Mouse (Mus musculus): ENCODE results near the gene Nfkbil1. TPM values are rescaled to one million over a fixed set of nuclear protein-coding genes. Genes with fewer than 3 reads are reported as not detected.

Gene Nfkbil1
- total RNA-seq, 2 experiments from 2014 or later: 8.0 to 8.5 TPM

- intact Hi-C loops (cut with DNase I): no loop called here
- DNase-seq: no peak
Measured at GRCm38 (mm10) chr17:35255301-35255700, 19.7 kb upstream of the Nfkbil1 start.

GRCm38 (mm10) chr17:35254241-35255098 lies 18.9 kb upstream of the Nfkbil1 start:
- peak; percentile 62 to 73 for DNase-seq
- intact Hi-C loops (cut with DNase I): no loop called here

- intact Hi-C loops (cut with DNase I): no loop called here
- no peak for DNase-seq
Measured at GRCm38 (mm10) chr17:35253293-35254093, 17.9 kb upstream of the Nfkbil1 start.

GRCm38 (mm10) chr17:35252619-35253292 lies 17.2 kb upstream of the Nfkbil1 start:
- intact Hi-C loops (cut with DNase I): no loop called here
- no peak for DNase-seq

- DNase-seq: no peak
- intact Hi-C loops (cut with DNase I): no loop called here
Measured at GRCm38 (mm10) chr17:35251981-35252380, 16.4 kb upstream of the Nfkbil1 start.

GRCm38 (mm10) chr17:35251162-35251719 lies 15.6 kb upstream of the Nfkbil1 start:
- no peak for DNase-seq

GRCm38 (mm10) chr17:35250348-35251120 lies 14.9 kb upstream of the Nfkbil1 start:
- intact Hi-C loops (cut with DNase I): no loop called here
- no peak for DNase-seq

More at GRCm38 (mm10) chr17:35251162-35251719, 15.6 kb upstream of the Nfkbil1 start:
- intact Hi-C loops (cut with DNase I): no loop called here

GRCm38 (mm10) chr17:35249451-35250197 lies 14.0 kb upstream of the Nfkbil1 start:
- no peak for DNase-seq
- intact Hi-C loops (cut with DNase I): loop anchor here (10.0 kb wide), 1 partner anchor 355 kb away; the partner anchor contains the start of genes C2 and Ehmt2

GRCm38 (mm10) chr17:35248986-35249385 lies 13.4 kb upstream of the Nfkbil1 start:
- no peak for DNase-seq
- intact Hi-C loops (cut with DNase I): loop anchor here (10.0 kb wide), 1 partner anchor 354 kb away; the partner anchor contains the start of genes C2 and Ehmt2

GRCm38 (mm10) chr17:35247144-35247543 lies 11.6 kb upstream of the Nfkbil1 start:
- no peak for DNase-seq

GRCm38 (mm10) chr17:35245731-35246623 lies 10.4 kb upstream of the Nfkbil1 start:
- intact Hi-C loops (cut with DNase I): loop anchor here (2.0 to 10.0 kb wide), 2 partner anchors 57 to 351 kb away; partner anchors contain the start of genes C2 and Ehmt2
- no peak for DNase-seq

More at GRCm38 (mm10) chr17:35247144-35247543, 11.6 kb upstream of the Nfkbil1 start:
- intact Hi-C loops (cut with DNase I): loop anchor here (2.0 to 10.0 kb wide), 2 partner anchors 56 to 352 kb away; partner anchors contain the start of genes C2 and Ehmt2

- intact Hi-C loops (cut with DNase I): loop anchor here (10.0 kb wide), 1 partner anchor 350 kb away; the partner anchor contains the start of genes C2 and Ehmt2
- no peak for DNase-seq
Measured at GRCm38 (mm10) chr17:35244999-35245398, 9.4 kb upstream of the Nfkbil1 start.

GRCm38 (mm10) chr17:35243086-35243485 lies 7.5 kb upstream of the Nfkbil1 start:
- intact Hi-C loops (cut with DNase I): loop anchor here (10.0 kb wide), 1 partner anchor 348 kb away; the partner anchor contains the start of genes C2 and Ehmt2
- DNase-seq: peak; percentile 49 to 60

GRCm38 (mm10) chr17:35242015-35242941 lies 6.7 kb upstream of the Nfkbil1 start:
- peak; percentile 50 to 73 for DNase-seq
- intact Hi-C loops (cut with DNase I): loop anchor here (10.0 kb wide), 1 partner anchor 347 kb away; the partner anchor contains the start of genes C2 and Ehmt2

GRCm38 (mm10) chr17:35241305-35242014 lies 5.9 kb upstream of the Nfkbil1 start, which contains the start of gene Ddx39b:
Gene Ddx39b, plus strand, starts transcription at chr17:35241746.
- intact Hi-C loops (cut with DNase I): loop anchor here (10.0 kb wide), 1 partner anchor 347 kb away; the partner anchor contains the start of genes C2 and Ehmt2

More at GRCm38 (mm10) chr17:35241305-35242014, 5.9 kb upstream of the Nfkbil1 start, which contains the start of gene Ddx39b:
- peak; percentile 94 to 98 for DNase-seq

Data from heart, postnatal 36 days (tissue).